Mouse (Mus musculus) left cerebral cortex, adult 11 months (tissue): ENCODE results near the gene Mfap1b.
"Not testable (repeated sequence)": the region's sequence is repeated elsewhere in the genome, so short reads cannot be mapped to it uniquely, and the experiment has no call there.

ENCODE experiments used
- DNase-seq: peaks from one replicate; pipeline ENCODE4 v3.0.0; 2022; ENCODE audit warnings: low spot score

Mfap1b gene

DNA sequence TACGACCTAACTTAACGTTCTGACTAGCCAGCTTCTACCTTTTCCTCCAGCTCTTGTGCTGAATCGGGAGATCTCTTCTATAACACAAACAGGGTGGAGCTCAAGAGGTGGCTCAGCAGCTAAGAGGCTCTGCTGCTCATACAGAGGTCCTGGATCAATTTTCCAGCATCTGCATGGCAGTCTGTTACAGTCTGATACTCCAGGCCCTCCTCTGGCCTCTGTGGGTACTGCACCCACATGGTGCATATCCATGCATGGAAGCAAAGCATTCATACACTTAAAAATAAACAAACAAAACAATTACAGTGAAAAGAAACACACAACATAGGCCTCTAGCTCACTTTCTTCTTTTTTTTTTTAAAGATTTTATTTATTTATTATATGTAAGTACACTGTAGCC, 1.1 kb downstream of the Mfap1b start:
- not testable (repeated sequence) for DNase-seq

DNA sequence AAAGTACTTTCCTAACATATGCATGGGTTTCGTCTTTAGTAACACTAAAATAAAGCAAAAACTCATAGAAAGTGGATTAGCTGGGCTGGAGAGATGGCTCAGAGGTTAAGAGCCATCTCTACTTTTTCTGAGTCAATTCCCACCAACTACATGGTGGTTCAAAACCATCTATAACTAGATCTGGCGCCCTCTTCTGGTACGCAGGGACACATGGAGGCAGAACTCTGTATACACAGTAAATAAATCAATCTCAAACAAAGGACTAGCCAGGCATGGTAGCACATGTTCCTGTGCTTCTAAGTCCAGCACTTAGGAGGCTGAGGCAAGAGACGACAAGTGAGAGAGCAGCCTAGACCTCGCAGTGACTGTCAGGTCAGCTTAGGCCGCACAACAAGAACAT, 4.9 kb downstream of the Mfap1b start:
- not testable (repeated sequence) for DNase-seq

DNA sequence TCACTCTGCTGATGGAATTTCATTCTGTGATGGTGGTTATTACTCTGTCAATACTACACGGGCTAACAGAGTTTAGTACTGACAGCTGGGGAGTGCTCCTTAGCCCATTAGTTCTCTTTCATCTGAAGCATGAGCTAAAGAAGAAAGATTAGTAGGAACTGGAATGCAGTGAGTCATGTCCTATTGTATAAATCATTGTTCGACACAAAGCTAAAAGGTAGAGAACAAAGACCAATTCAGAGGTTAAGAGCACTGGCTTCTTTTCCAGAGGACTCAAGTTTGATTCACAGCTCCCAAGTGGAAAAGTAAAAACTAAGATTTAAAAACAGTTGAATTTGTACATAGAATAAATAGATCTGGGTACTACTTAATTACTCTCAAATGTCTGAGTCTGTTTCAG, 13.8 kb downstream of the Mfap1b start:
- no peak for DNase-seq

DNA sequence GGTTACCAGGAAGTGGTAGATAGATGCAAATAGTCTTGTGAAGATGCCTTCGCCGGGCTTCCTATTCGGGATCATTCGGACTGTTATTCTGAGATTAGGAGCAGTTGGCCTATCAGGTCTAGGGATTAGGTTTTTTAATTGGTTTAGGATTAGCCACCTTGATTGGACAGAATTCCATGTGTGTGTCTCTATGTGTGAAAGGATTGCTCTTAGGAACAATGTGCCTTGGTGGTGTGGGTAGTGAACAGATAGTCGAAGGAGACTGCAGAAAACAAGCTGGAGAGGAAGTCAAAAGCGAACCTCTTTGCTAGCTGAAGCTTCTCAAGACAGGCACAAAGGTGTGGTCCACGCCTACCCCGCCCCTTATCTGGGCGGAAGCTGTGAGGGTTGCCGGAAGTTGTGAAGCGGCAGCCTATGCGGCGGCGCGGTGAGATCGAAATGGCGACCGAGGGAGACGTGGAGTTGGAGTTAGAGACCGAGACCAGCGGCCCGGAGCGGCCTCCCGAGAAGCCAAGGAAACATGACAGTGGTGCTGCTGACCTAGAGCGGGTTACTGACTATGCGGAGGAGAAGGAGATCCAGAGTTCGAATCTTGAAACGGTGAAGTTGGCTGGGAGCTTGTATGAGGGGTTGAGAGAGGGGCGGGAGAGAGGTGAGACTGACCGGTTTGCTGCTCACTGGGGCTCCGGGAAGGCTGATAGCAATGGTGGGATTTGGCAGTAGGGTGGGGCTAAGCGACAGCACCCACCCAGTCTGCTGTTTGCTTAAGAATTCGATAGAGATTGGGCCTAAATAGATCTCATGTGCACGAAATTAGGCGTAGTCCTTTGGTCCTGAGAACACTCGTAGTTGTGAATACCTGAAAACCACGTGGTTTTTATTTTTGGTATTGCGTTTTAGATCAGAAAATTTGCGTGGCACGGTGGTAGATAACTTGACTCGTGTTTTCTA, 16.9 kb downstream of the Mfap1b start, which contains the start of gene Serinc4:
Serinc4 (minus strand) TSS at position 90 of the 951 bp plus-strand sequence.
- DNase-seq: peak; percentile 62

DNA sequence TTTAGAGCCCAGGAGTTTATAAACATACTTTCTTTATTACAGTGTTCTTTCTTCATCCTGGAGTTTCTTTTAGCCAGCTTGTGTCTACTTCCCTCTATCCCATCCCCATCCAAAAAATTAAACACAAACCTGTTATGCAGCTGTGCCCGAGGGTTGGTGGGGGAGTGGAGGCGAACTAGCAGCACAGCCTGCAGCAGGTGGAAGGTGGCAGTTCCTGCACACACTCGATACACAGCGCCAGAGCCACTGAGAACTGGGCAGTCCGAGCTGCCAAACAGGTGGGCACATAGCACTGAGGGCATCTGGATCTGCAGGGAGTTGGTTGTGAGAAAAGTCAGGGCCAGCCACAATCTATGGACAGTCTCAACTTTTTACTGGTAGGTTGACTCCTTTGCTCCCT, 18.3 kb downstream of the Mfap1b start:
- no peak for DNase-seq

DNA sequence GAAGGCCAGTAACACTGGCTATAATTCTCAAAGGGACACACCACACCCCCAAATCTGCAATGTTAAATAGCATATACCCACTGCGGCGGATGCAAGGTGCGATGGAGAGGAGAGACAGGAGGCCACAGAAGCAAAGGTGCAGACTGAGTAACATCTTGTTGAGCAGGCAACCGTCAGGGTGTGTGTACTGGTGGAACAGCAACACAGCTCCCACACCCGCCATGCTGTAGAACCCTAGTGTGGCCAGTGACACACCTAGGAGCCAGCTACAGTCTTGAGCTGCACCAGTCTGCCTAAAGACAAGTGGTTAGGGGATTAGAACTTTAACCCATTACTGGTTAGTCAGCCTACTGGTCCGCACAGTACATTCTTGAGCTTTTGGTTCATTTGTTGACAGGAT, 19.9 kb downstream of the Mfap1b start:
- DNase-seq: no peak

DNA sequence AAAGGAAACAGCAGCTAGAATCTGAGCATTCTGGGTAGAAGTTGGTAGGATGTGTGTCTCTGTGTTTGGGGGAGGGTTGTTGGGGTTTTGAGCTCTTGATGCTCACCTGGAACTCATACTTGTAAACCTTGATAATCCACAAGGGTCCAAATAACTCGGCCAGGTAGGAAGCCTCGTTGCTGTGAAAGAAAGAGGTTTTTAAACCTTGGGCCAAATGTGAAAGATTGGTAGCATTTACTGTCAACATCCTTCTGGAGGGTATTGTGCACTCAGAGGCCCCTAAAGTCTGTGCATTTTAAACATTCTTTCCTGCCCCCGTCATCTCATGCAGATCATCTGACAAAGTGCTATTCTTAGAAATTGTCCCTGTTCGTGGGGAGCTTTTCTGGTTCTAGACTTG, 20.9 kb downstream of the Mfap1b start, which contains the start of gene Hypk:
Hypk (plus strand) TSS at position 301 of the 400 bp plus-strand sequence.
- no peak for DNase-seq

DNA sequence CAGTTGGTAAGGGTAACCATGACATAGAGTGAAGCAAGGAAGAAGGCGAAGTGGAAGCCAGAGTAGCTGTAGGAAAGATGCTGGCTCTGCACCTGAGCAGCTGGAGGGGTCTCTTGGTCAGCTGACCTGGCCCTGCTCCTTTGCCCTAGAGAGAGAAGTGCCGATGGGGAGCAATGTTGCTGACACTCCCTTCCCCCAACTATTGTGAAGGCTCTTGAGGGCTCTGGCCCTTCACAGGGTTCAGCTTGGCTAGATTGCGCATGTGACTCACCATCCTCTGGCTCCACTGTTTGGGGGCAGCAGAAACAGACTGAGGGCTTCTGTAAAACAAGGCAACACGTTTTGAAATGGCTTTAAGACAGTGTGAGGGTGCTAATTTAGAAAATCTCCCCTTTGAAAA, 21.5 kb downstream of the Mfap1b start:
- no peak for DNase-seq

DNA sequence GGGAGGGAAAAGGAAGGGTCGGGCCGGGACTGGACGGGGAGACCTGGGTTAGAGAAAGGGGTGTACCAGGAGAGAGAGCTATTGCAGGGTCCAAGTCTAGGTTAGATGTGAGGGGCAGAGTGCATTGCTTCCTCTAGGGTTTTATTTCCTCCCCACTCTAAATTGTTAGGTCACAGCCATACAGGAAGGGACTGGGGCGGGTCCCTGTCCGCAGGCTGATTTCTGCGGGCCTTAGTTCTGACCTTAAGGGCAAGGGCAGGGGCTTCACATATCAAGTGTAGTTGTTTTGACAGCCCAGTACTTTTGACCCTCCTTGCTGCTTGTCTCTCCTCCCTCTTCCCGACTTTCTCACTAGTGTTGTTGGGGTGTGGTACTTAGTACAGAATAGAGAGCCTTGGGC, 23.8 kb downstream of the Mfap1b start:
- DNase-seq: no peak

DNA sequence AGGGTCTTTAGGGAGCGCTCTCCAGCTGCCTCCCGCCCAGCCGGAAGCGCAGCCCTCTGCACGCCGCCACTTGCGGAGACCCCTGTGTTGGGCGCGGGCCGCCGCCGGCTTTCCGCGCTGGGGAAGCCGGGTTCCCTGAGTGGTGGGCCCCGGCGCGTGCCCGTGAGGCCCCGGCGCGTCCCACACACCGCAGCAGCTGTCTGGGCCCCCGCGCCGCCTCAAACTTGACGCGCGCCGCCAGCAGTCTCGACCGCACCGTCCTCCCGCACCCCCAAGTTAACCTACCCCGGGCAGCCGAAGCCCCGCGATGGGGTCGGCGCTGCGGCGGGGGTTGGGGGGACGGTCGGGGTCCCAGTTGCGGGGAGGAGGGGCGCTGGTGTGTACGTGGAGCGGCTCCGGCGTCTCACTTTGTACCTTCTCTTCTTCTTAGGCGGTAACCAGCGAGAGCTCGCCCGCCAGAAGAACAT, 24.3 kb downstream of the Mfap1b start:
- no peak for DNase-seq

DNA sequence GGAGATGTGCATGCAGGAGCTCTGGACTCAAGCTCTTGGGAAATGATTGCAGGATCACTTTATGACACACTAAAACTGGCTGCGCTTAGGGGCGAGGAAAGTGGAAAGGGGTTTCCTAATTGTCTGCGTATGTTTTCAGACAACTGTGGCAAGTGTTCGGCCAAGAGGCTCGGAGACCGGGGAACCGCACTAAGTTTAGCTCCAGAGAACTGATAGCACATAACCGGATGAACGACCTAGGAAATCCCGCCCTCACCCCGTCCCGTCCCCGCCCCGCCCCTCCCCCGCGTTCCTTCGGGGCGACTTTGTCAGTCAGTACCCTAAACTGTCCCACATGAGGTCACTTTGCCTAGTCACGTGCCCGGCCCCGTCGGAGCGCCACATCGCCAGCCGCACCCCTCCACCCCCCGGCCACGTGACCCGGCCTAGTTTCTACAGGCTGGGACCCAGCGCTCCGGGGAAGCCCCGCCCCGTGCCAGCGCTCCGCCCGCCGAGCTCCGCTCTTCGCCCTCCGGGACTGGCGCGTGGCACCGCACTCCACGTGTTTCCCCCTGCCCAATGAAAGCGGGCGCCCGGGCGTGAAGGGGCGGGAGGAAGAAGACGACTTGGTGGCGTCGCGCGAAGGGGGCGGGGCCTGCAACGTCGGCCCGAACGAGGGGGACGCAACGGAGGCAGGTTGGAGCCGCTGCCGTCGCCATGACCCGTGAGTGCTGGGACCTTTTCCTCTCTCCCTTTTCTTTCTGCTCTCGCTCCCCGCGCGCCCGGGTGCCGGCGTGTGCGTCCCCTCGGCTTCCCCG, 24.9 kb downstream of the Mfap1b start, which contains the start of gene Serf2:
Serf2 (plus strand) TSS at position 457 of the 797 bp plus-strand sequence.
- DNase-seq: peak; percentile 99

DNA sequence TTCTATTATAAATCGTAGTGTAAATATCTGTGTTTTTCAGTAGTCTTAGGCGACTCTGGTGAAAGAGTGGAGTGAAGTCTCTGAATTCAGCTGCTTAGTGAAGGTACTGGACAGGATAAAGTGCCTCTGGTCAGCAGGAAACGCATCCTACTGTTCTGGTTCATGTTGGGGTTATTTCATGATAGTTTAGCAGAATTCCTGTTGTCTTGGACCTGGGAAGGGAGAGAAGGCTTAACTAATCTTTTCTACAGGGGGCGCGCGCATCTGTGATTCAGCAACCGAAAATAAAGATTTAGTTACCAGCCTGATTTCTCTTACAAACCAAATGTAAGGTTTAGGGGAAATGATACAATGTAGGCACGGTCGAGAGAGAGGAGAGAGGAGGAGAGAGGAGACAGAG, 25.7 kb downstream of the Mfap1b start:
- DNase-seq: no peak

DNA sequence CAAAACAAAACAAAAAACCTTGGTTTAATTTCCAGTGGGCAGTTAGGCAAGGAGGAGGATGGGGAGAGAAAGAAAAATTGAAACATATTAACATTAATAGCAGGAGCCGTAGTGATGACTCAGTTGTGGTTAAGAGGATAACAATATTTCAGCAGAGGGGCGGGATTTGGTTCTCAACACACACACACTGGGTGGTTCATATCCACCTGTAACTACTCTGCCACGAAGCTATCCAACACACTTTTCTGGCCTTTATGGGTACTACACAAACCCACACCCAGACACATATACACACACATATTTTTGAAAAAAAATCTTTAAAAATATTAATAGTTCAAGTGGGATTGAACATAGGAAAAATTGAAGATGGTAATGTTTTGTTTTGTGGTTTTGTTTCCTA, 26.9 kb downstream of the Mfap1b start:
- no peak for DNase-seq

DNA sequence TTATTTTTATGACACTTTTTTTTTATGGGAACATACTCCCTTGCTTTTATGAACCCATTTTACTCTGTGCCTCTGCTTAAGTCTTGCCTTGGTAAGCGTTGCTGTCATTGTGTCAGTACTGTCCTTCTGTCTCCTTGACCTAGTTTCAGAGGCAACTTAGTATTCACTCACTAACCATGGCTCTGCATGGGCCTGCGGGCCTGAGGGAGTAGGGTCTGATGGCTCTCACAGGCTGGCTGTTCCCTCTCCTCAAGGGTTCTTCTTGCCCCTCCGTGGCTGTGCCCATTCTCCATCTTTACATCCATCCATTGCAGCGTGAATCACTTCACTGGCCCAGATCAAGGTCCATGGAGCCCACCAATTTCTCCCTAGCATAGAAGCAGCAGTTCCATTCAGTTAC, 27.4 kb downstream of the Mfap1b start:
- DNase-seq: no peak

DNA sequence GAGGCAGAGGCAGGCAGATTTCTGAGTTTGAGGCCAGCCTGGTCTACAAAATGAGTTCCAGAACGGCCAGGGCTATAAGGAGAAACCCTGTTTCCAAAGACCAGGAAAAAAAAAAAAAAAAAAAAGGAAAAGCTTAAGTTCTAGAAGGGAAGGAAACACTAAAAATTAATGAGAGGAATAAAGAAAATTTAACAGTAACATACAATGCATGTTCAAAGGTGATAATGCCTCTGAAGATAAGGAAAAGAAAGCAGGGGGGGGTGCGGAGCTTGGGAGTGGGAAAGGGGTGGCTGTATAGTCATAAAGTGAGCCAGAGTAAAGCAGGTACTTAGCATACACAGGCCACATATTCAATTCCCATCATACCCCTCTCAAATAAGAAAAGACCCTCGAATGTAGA, 28.8 kb downstream of the Mfap1b start:
- DNase-seq: no peak

DNA sequence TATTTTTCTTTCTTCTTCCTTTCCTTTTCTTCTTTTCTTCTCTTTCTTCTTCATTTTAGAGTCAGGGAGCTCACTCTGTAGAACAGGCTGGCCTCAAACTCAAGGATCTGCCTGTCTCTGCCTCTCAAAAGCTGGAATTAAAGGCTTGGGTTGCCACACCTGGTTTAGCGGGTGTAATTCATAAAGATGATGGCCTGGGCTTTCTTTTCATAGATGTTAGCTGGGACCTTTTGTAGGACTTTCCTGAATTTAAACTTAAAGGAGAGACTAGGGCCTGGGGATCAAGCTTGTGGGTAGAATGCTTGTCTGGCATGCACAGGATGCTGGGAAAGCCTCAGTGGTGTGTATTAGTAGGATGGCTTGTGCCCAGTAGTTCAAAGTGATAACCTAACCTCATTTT, 29.7 kb downstream of the Mfap1b start, which contains the start of gene Ell3:
Ell3 (minus strand) TSS at position 101 of the 400 bp plus-strand sequence.
- no peak for DNase-seq

DNA sequence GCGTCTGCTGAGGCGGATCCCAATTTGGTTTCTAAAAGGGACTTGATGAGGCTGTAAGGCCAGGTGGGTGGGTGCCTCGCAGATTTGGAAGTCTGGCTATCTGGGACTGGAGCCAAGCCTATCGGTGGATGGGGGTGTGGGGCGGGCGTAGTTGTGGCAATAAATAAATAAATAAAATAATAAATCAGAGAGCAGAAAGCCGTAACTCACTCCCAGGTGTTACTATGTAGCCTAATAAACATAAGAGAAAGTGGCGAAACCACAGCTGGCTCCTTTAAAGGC, 30.9 kb downstream of the Mfap1b start:
- DNase-seq: no peak

DNA sequence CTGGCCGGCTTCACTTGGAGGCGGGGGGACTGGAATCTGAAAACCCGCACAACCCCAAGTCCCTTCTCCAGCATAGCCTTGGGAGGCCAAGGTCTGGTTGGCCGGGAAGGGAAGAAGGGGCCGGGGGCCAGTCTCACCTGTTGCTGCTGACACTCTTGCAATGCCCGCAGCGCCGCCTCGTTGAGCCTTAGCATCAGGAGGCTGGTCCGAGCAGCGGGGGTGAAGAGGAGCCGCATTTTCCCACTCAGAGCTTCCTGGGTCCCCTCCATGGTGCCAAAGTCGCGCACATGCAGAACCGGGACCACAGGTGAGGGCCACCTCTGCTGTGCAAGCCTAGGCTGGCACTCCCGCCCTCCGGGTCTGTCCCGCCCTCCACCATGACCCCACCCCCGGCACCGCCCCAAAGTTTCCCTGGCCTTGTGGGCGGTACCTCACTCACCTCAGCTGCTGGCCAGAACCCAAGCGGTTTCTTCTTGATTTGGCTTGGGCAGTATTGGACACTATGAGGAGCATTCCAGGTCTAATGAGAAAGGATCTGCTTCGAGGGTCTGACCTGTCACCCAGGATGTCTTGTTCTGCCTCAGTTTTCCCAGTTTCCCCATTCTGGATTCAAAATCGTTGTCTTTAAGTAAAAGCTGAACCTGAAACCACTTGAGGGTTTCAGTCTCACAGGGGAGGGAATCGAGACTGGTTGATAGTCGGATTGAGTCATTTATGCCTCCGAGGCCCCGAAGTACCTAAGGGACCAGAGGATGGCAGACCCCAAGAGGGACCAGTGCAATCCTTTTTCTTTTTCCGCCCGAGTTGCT, 31.4 kb downstream of the Mfap1b start:
- DNase-seq: no peak

DNA sequence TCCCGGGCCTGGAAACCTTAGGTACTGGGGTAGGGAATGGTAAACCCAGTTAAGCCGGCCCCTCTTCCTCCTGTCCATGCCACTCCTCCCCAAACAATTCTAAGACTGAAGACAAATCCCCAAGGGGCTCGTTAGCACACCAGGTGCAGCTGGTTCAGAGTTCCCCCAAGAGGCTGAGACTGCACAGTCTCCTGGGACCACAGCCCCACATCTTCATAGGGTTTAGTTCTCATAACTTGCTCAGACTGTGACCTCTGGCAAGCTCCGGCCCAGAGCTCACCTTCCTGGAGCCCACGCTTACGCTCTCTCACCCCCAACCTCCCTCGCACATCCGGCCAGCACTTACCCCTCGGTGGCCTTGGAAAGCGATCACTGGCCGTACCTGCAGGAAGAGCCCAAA, 32.1 kb downstream of the Mfap1b start:
- DNase-seq: no peak

DNA sequence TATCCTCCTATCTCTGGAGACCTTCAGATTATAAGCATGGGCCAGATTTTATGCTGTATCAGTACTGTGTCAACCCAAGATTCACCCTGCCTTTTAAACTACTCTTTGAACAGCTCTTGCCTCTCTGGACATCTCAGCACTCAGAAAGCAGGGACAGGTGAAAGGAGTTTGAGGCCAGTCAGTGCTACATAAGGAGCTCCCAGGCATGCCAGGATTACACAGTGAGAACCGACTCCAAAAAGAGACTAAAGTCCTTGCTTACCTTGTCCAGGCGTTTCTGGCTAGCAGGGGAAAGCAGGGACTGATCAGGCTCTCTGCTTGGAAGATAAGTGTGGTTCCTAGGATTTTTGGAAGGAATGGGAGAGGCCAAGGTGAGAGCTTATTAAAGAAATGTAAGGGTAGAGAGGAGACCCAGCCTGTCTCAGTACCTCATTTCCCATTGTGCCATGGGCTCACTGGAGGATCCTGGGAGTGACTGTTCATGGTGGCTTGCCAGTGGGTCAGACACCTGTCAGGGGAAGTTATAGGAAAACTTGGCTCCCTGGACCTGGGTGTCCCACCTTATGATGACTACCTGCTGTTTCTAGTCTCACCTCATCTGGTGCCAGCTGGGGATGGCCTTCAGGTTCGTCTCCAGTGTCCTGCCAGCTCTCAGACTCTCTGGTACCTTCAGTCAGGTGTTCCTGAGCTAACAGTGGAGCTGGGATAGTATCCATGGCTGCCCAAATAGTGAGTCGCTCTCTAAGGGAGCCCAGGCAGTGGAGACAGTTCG, 32.8 kb downstream of the Mfap1b start:
- DNase-seq: no peak

DNA sequence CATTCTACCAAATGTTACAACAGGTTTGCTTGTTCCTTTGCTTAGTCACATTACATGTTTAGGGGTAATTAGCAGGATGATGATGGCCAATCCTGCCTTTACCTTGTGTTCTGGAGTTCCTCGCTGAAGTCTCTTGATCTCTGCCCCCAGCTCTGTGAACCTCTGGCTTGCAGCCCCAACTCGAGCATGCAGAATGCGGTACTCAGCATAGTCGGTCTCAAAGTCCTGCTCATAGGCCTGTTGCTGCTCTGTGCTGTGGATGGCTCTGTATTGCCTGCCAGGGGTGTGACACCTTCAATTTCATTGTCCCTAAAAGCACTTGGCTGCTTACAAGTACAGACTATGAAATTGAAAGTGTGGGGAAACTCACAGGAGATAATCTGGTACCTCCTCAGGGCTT, 34.1 kb downstream of the Mfap1b start:
- DNase-seq: no peak
